Mouse (Mus musculus) MEL (cell line): ENCODE results near the gene Anxa4. TPM values are rescaled to one million over a fixed set of nuclear protein-coding genes. Genes with fewer than 3 reads are reported as not detected.
A peak's percentile ranks its signal among the peaks of the same experiment; 100 is the strongest.

Experiments
- DNase-seq: peaks from one replicate; pipeline ENCODE4 v3.0.0; 2011; ENCODE audit warnings: low read depth, low spot score
- H3K27ac ChIP-seq: 2 replicates; pipeline ENCODE4 v1.5.1; 2012; ENCODE audit warnings: low read depth, mild to moderate bottlenecking, control low read depth, low read length, moderate library complexity; ENCODE audit not compliant: control insufficient read depth
- H3K27me3 ChIP-seq, 2 experiments: fragments of 150-350 bp in 1 of 2; sonication (generic) in 1 of 2; 2 replicates each; pipeline ENCODE4 v1.6.1; 2012; ENCODE audit warnings: low read length in 2 of 2, mild to moderate bottlenecking in 2 of 2, improper control_type of control experiment in 1 of 2, moderate library complexity in 1 of 2; ENCODE audit not compliant: insufficient read depth in 2 of 2, control insufficient read depth in 1 of 2
- H3K36me3 ChIP-seq, 2 experiments: 2 replicates each; pipeline ENCODE4 v1.6.1; 2012 to 2014; ENCODE audit warnings: low read length in 2 of 2, improper control_type of control experiment in 1 of 2, inconsistent platforms in 1 of 2, mild to moderate bottlenecking in 1 of 2; ENCODE audit not compliant: insufficient read depth in 2 of 2, control insufficient read depth in 1 of 2
- H3K4me1 ChIP-seq, 2 experiments: fragments of 150-350 bp in 1 of 2; sonication (generic) in 1 of 2; 2 replicates each; pipeline ENCODE4 v1.6.1; 2012; ENCODE audit warnings: low read length in 2 of 2, improper control_type of control experiment in 1 of 2, mild to moderate bottlenecking in 1 of 2; ENCODE audit not compliant: insufficient read depth in 2 of 2, control insufficient read depth in 1 of 2
- H3K4me3 ChIP-seq, 2 experiments: fragments of 150-350 bp in 1 of 2; sonication (generic) in 1 of 2; 2 replicates each; pipeline ENCODE4 v1.5.1; 2012; ENCODE audit warnings: low read depth in 2 of 2, low read length in 2 of 2, mild to moderate bottlenecking in 2 of 2, moderate library complexity in 2 of 2, control low read depth in 1 of 2, improper control_type of control experiment in 1 of 2; ENCODE audit not compliant: control insufficient read depth in 1 of 2, insufficient read depth in 1 of 2
- H3K79me2 ChIP-seq: 2 replicates; pipeline ENCODE4 v1.6.1; 2012; ENCODE audit warnings: mild to moderate bottlenecking, low read length, moderate library complexity; ENCODE audit not compliant: control insufficient read depth, poor library complexity, insufficient read depth
- H3K9ac ChIP-seq: 2 replicates; pipeline ENCODE4 v1.6.1; 2012; ENCODE audit warnings: low read depth, mild to moderate bottlenecking, control low read depth, low read length, moderate library complexity; ENCODE audit not compliant: control insufficient read depth, poor library complexity, severe bottlenecking
- H3K9me3 ChIP-seq: fragments of 150-350 bp; sonication (generic); replicated peaks from 2 replicates; pipeline ENCODE4 v1.6.1; 2012; ENCODE audit warnings: mild to moderate bottlenecking, low read length, improper control_type of control experiment, moderate library complexity; ENCODE audit not compliant: insufficient read depth
- BHLHE40 ChIP-seq: IDR thresholded peaks from 2 replicates; pipeline ENCODE4 v1.6.1; 2012; ENCODE audit warnings: low read depth, mild to moderate bottlenecking, inconsistent platforms, low read length, improper control_type of control experiment, borderline replicate concordance
- CHD1 ChIP-seq: IDR thresholded peaks from 2 replicates; pipeline ENCODE4 v1.6.1; 2012; ENCODE audit warnings: low read depth, mild to moderate bottlenecking, inconsistent platforms, low read length, improper control_type of control experiment
- CHD2 ChIP-seq: IDR thresholded peaks from 2 replicates; pipeline ENCODE4 v1.6.1; 2011; ENCODE audit warnings: low read length, improper control_type of control experiment
- ELF1 ChIP-seq: IDR thresholded peaks from 2 replicates; pipeline ENCODE4 v1.6.1; 2014; ENCODE audit warnings: low read depth, mild to moderate bottlenecking, inconsistent platforms, low read length, improper control_type of control experiment, moderate library complexity
- GABPA ChIP-seq: IDR thresholded peaks from 2 replicates; pipeline ENCODE4 v1.6.1; 2012; ENCODE audit warnings: low read depth, mild to moderate bottlenecking, inconsistent platforms, low read length, improper control_type of control experiment, moderate library complexity
- HCFC1 ChIP-seq: IDR thresholded peaks from 2 replicates; pipeline ENCODE4 v1.6.1; 2012; ENCODE audit warnings: low read depth, mild to moderate bottlenecking, inconsistent platforms, low read length, improper control_type of control experiment, moderate library complexity
- MAX ChIP-seq: IDR thresholded peaks from 2 replicates; pipeline ENCODE4 v1.6.1; 2011; ENCODE audit warnings: low read length, improper control_type of control experiment
- MXI1 ChIP-seq: IDR thresholded peaks from 2 replicates; pipeline ENCODE4 v1.6.1; 2011; ENCODE audit warnings: mild to moderate bottlenecking, low read depth, low read length, improper control_type of control experiment
- MYB ChIP-seq: IDR thresholded peaks from 2 replicates; pipeline ENCODE4 v1.6.1; 2011; ENCODE audit warnings: mild to moderate bottlenecking, low read depth, low read length, improper control_type of control experiment
- MYC ChIP-seq: IDR thresholded peaks from 2 replicates; pipeline ENCODE4 v1.6.1; 2011; ENCODE audit warnings: low read depth, mild to moderate bottlenecking, low read length, improper control_type of control experiment, moderate library complexity
- POLR2A ChIP-seq, 2 experiments: IDR thresholded peaks; 2 replicates each; pipeline ENCODE4 v1.6.1; 2011 to 2012; ENCODE audit warnings: low read length in 2 of 2, mild to moderate bottlenecking in 2 of 2, control low read depth in 1 of 2, improper control_type of control experiment in 1 of 2, low read depth in 1 of 2, moderate library complexity in 1 of 2; ENCODE audit not compliant: control insufficient read depth in 1 of 2, insufficient read depth in 1 of 2, poor library complexity in 1 of 2
- RCOR1 ChIP-seq: IDR thresholded peaks from 2 replicates; pipeline ENCODE4 v1.6.1; 2012; ENCODE audit warnings: low read depth, mild to moderate bottlenecking, inconsistent platforms, low read length, improper control_type of control experiment
- SIN3A ChIP-seq: IDR thresholded peaks from 2 replicates; pipeline ENCODE4 v1.6.1; 2012; ENCODE audit warnings: low read length, improper control_type of control experiment, inconsistent platforms
- TAL1 ChIP-seq: IDR thresholded peaks from 2 replicates; pipeline ENCODE4 v1.6.1; 2012; ENCODE audit warnings: mild to moderate bottlenecking, inconsistent platforms, low read length, moderate library complexity, mixed read lengths
- TCF12 ChIP-seq: IDR thresholded peaks from 2 replicates; pipeline ENCODE4 v1.6.1; 2014; ENCODE audit warnings: low read depth, mild to moderate bottlenecking, inconsistent platforms, low read length, improper control_type of control experiment, moderate library complexity
- USF2 ChIP-seq, 2 experiments: IDR thresholded peaks; 2 replicates each; pipeline ENCODE4 v1.6.1; 2011 to 2012; ENCODE audit warnings: improper control_type of control experiment in 2 of 2, low read length in 2 of 2, borderline replicate concordance in 1 of 2, inconsistent platforms in 1 of 2, low read depth in 1 of 2, mild to moderate bottlenecking in 1 of 2; ENCODE audit not compliant: insufficient read depth in 1 of 2
- ZMIZ1 ChIP-seq: IDR thresholded peaks from 2 replicates; pipeline ENCODE4 v1.6.1; 2012; ENCODE audit warnings: low read depth, mild to moderate bottlenecking, inconsistent platforms, low read length, improper control_type of control experiment, moderate library complexity
- ZNF384 ChIP-seq: IDR thresholded peaks from 2 replicates; pipeline ENCODE4 v1.6.1; 2012; ENCODE audit warnings: low read depth, mild to moderate bottlenecking, inconsistent platforms, low read length, improper control_type of control experiment
- polyA plus RNA-seq, 2 experiments: library from polyadenylated mRNA; stranded (reverse) in 1 of 2; unstranded in 1 of 2; fragments of >175 nt in 1 of 2; fragments of >200 nt in 1 of 2; gene quantifications; 2 replicates each; pipeline versions ENCODE4 v1.2.1 to v1.2.4; 2012; ENCODE audit warnings: low replicate concordance in 2 of 2, low read depth in 1 of 2; ENCODE audit not compliant: insufficient read length in 2 of 2, insufficient read depth in 1 of 2, missing spikeins in 1 of 2
- total RNA-seq: library from RNA; depleted of rRNA; stranded (reverse); fragments of 300-350 nt; gene quantifications from 2 replicates; pipeline ENCODE4 v1.2.3, GENCODE M21; 2012

Gene Anxa4
- total and polyA plus RNA-seq, 3 experiments: 31.1 to 176 (median 53.6) TPM

DNA sequence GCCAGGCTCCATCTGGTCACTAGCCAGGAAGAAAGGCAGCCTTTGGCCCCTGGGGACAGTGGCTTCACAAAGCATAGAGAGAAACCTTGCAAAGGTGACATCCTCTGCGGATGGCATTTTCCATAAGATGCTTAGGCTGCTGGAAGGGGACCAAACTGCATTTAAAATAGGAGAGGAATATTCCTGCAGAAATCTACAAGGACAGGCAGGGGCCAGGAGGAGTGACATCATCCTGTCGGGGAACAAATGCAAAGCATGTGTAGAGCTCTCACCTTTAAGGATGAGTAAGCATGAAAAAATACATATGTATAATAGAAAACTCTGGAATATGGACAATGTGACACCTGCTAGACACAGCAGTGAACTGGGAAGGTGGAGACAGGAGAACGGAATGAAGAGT lies 7.1 kb upstream of the Anxa4 start:
- Histone ChIP-seq H3K4me3 (no peak overlapping the region), H3K79me2 (no peaks in the 10 kb centered on the region), H3K4me1 (peaks cover 2 to 4% of the 10 kb centered on the region in 2 experiments; a peak in 3 of 4 replicates), H3K36me3 (no peaks in the 10 kb centered on the region), H3K9me3 (no peaks in the 10 kb centered on the region), H3K9ac (no peak overlapping the region), H3K27ac (no peak overlapping the region), H3K27me3 (peaks cover 0 to 4% of the 10 kb centered on the region in 2 experiments; a peak in 2 of 4 replicates)
- DNase-seq: no peak
- no peak for TF ChIP-seq USF2 (IDR thresholded peaks at IDR 0.05; ENCODE audit: borderline replicate concordance in 1 of 2, insufficient read depth in 1 of 2, low read depth in 1 of 2, low read length in 2 of 2)
- no peak for TF ChIP-seq SIN3A
- no peak for TF ChIP-seq ZMIZ1
- no peak for TF ChIP-seq POLR2A (IDR thresholded peaks at IDR 0.05; ENCODE audit: control insufficient read depth in 1 of 2, insufficient read depth in 1 of 2, low read depth in 1 of 2, low read length in 2 of 2, poor library complexity in 1 of 2)
- TF ChIP-seq MXI1: no peak
- TF ChIP-seq MYC: no peak
- no peak for TF ChIP-seq RCOR1
- TF ChIP-seq, all 39 proteins: peak for 0

DNA sequence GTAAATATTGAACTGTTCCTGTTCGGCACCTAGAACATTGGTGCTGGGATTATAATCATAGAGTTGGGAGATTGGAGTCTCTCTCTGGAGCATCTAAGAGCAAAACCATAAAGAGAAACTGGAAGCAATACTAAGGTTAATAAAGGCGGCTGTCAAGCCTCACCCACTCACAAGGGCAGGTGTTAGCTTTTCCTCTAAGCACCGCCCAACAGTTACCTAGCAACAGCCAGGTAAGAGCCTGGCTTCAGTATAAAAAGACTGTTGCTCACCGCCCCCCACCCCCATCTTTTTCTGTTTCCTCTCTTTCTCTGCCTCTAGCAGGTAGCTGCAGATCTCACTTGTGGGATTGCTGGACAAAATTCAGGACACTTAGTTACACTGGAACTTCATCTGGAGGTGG lies 4.1 kb upstream of the Anxa4 start:
- Histone ChIP-seq H3K9ac (no peak overlapping the region), H3K36me3 (no peaks in the 10 kb centered on the region), H3K27ac (no peak overlapping the region), H3K4me3 (no peak overlapping the region), H3K4me1 (peaks cover 5 to 12% of the 10 kb centered on the region in 2 experiments; a peak in 3 of 4 replicates), H3K27me3 (peaks cover 0 to 4% of the 10 kb centered on the region in 2 experiments; a peak in 2 of 4 replicates), H3K9me3 (no peaks in the 10 kb centered on the region), H3K79me2 (no peaks in the 10 kb centered on the region; the same call in 1 of the 2 replicates)
- no peak for TF ChIP-seq TCF12
- no peak for TF ChIP-seq ELF1
- no peak for TF ChIP-seq GABPA
- TF ChIP-seq TAL1: no peak
- no peak for TF ChIP-seq CHD2
- TF ChIP-seq RCOR1: no peak
- no peak for TF ChIP-seq MXI1
- TF ChIP-seq MYB: no peak
- TF ChIP-seq CHD1: no peak
- DNase-seq: no peak

DNA sequence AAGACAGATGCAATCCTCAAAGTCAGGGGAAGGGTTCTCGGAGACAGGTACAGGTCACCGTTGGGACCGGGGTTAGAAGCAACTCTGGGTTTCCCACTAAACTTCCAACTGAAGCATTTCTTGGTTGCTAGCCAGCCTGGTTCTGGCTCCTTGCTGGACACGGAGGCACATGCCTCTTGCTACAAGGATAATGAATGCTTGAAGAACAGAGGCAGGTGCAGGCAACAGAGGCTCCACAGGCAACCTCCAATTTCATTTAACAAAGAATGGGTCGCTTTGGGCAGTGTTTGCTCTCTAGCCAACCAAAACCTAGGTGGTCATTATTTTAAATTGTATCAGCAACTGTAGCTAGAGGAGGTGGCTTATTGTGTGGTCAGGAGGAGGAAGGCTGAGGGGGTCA lies 573 bp upstream of the Anxa4 start:
- H3K27me3 ChIP-seq: peaks cover 0 to 4% of the 10 kb centered on the region in 2 experiments; a peak in 2 of 4 replicates
- peaks cover 19 to 26% of the 10 kb centered on the region in 2 experiments for H3K4me1 ChIP-seq
- DNase-seq: no peak
- no peaks in the 10 kb centered on the region for H3K9me3 ChIP-seq
- H3K9ac ChIP-seq: peak overlapping the region; percentile 78
- H3K27ac ChIP-seq: no peak overlapping the region
- TF ChIP-seq BHLHE40: no peak
- TF ChIP-seq USF2 (IDR thresholded peaks at IDR 0.05; ENCODE audit: borderline replicate concordance in 1 of 2, insufficient read depth in 1 of 2, low read depth in 1 of 2, low read length in 2 of 2): no peak
- TF ChIP-seq TAL1: no peak
- no peak for TF ChIP-seq ZNF384
- no peak for TF ChIP-seq MAX
- no peak for TF ChIP-seq HCFC1
- TF ChIP-seq, all 39 proteins: peak for 0
- peak overlapping the region; percentile 86 to 100 for H3K4me3 ChIP-seq
- peaks cover 0 to 12% of the 10 kb centered on the region in 2 experiments; a peak in 2 of 4 replicates for H3K36me3 ChIP-seq
- H3K79me2 ChIP-seq: no peaks in the 10 kb centered on the region; the same call in 1 of the 2 replicates
